Comparison of ENCODE assay signal across 24 mouse cellular contexts in genomic region chr9:29058811-29059210, GRCm38 (mm10).
A peak's percentile ranks its signal among the peaks of the same experiment; 100 is the strongest.
DNase-seq lines count a peak whose midpoint lies in the region; ATAC-seq lines count a peak whose summit lies in the region.
"Had no signal": no experiment of that assay in that cellular context is flagged by ENCODE, and none has a peak within 500 bp of the region (broad histone marks: within the 10 kb centered on the region; RNA-seq: fewer than 3 reads in every experiment).

No protein-coding gene starts in this region.

- no peaks in the 10 kb centered on the region; the same call in 1 of the 2 replicates for H3K4me1 ChIP-seq in forebrain, embryonic 14.5 days (ENCODE audit: control insufficient read depth, insufficient read depth, low read length)
- no peaks in the 10 kb centered on the region for H3K4me1 ChIP-seq in forebrain, embryonic 16.5 days (replicated peaks; ENCODE audit: control insufficient read depth, insufficient read depth, low read length)
- H3K4me1 ChIP-seq in neural tube, embryonic 15.5 days, result peaks cover 13% of the 10 kb centered on the region
- H3K4me1 ChIP-seq: limb, embryonic 13.5 days; liver, embryonic 13.5 days; lung, embryonic 15.5 days; midbrain, embryonic 12.5 days had no signal

- H3K27me3 ChIP-seq in forebrain, embryonic 14.5 days (replicated peaks; ENCODE audit: control insufficient read depth, insufficient read depth, low read length), result no peaks in the 10 kb centered on the region
- H3K27me3 ChIP-seq in forebrain, embryonic 16.5 days (replicated peaks; ENCODE audit: control insufficient read depth, insufficient read depth, low read length), result no peaks in the 10 kb centered on the region
- no peaks in the 10 kb centered on the region for H3K27me3 ChIP-seq in neural tube, embryonic 15.5 days (replicated peaks)
- H3K27me3 ChIP-seq: limb, embryonic 13.5 days; liver, embryonic 13.5 days; lung, embryonic 15.5 days; midbrain, embryonic 12.5 days; Patski had no signal

- H3K4me3 ChIP-seq in forebrain, embryonic 14.5 days (ENCODE audit: low read depth, low read length), result no peak overlapping the region
- H3K4me3 ChIP-seq in forebrain, embryonic 16.5 days (replicated peaks; ENCODE audit: low read length), result no peak overlapping the region
- no peak overlapping the region for H3K4me3 ChIP-seq in neural tube, embryonic 15.5 days (replicated peaks)
- H3K4me3 ChIP-seq: limb, embryonic 13.5 days; liver, embryonic 13.5 days; lung, embryonic 15.5 days; midbrain, embryonic 12.5 days had no signal

- WGBS in forebrain, embryonic 14.5 days, result 63% methylated on average over 8 of the region's 8 CpGs
- 56% methylated on average over 8 of the region's 8 CpGs for WGBS in forebrain, embryonic 16.5 days
- 14% methylated on average over 8 of the region's 8 CpGs for WGBS in neural tube, embryonic 15.5 days

- peak; percentile 52 for DNase-seq in forebrain, embryonic 14.5 days (ENCODE audit: low spot score)
- DNase-seq in layer of hippocampus, adult 9-10 months (ENCODE audit: low spot score), result peak; percentile 20
- no peak for DNase-seq in layer of hippocampus, postnatal 10 days (ENCODE audit: low spot score in 2 of 2)
- peak; percentile 31 for DNase-seq in retina, postnatal 1 day
- no peak for DNase-seq in retina, embryonic 14.5 days (ENCODE audit: low spot score)
- no peak for DNase-seq in urinary bladder, adult 2 months (ENCODE audit: low spot score)
- DNase-seq: adrenal gland, adult 8-10 months; cerebellum, postnatal 14 days; embryo, embryonic 11 days; gastrocnemius, postnatal 10 days; heart, adult 18-20 months; heart, postnatal 4 days; liver, embryonic 13.5 days; right cerebral cortex, postnatal 4 days; thymus, adult 2 months had no signal

- no peaks in the 10 kb centered on the region for H3K9me3 ChIP-seq in forebrain, embryonic 14.5 days (replicated peaks; ENCODE audit: control insufficient read depth, low read length)
- H3K9me3 ChIP-seq in forebrain, embryonic 16.5 days (ENCODE audit: control insufficient read depth, low read length), result no peaks in the 10 kb centered on the region
- H3K9me3 ChIP-seq in neural tube, embryonic 15.5 days (replicated peaks), result no peaks in the 10 kb centered on the region
- H3K9me3 ChIP-seq: limb, embryonic 13.5 days; liver, embryonic 13.5 days; lung, embryonic 15.5 days; midbrain, embryonic 12.5 days had no signal

- peak; percentile 26; the same call in 1 of the 2 replicates for ATAC-seq in forebrain, embryonic 14.5 days
- ATAC-seq in forebrain, embryonic 16.5 days, result no peak
- no peak for ATAC-seq in neural tube, embryonic 15.5 days (ENCODE audit: low FRiP score)
- ATAC-seq: CD4-positive, CD25-positive, alpha-beta regulatory T cell, adult 4 months; intestine, embryonic 16.5 days; Patski had no signal

- no peak overlapping the region for H3K4me2 ChIP-seq in forebrain, embryonic 14.5 days (ENCODE audit: low read length)
- no peak overlapping the region for H3K4me2 ChIP-seq in forebrain, embryonic 16.5 days (ENCODE audit: low read length)
- H3K4me2 ChIP-seq in neural tube, embryonic 15.5 days, result no peak overlapping the region
- H3K4me2 ChIP-seq: limb, embryonic 13.5 days; liver, embryonic 13.5 days; lung, embryonic 15.5 days; midbrain, embryonic 12.5 days had no signal

- no peak overlapping the region for H3K9ac ChIP-seq in forebrain, embryonic 14.5 days (ENCODE audit: low read length)
- no peak overlapping the region for H3K9ac ChIP-seq in forebrain, embryonic 16.5 days (replicated peaks; ENCODE audit: low read depth, low read length)
- H3K9ac ChIP-seq in neural tube, embryonic 15.5 days (replicated peaks), result no peak overlapping the region
- H3K9ac ChIP-seq: limb, embryonic 13.5 days; liver, embryonic 13.5 days; lung, embryonic 15.5 days; midbrain, embryonic 12.5 days had no signal

- no peak overlapping the region for H3K27ac ChIP-seq in forebrain, embryonic 14.5 days (ENCODE audit: low read depth, low read length)
- no peak overlapping the region for H3K27ac ChIP-seq in forebrain, embryonic 16.5 days (ENCODE audit: low read length)
- H3K27ac ChIP-seq in neural tube, embryonic 15.5 days (replicated peaks), result peak overlapping the region; percentile 6
- H3K27ac ChIP-seq: limb, embryonic 13.5 days; liver, embryonic 13.5 days; lung, embryonic 15.5 days; macrophage; midbrain, embryonic 12.5 days had no signal

- no peaks in the 10 kb centered on the region for H3K36me3 ChIP-seq in forebrain, embryonic 14.5 days (ENCODE audit: control insufficient read depth, insufficient read depth, low read length)
- no peaks in the 10 kb centered on the region for H3K36me3 ChIP-seq in forebrain, embryonic 16.5 days (ENCODE audit: control insufficient read depth, insufficient read depth)
- H3K36me3 ChIP-seq in neural tube, embryonic 15.5 days, result no peaks in the 10 kb centered on the region
- H3K36me3 ChIP-seq: limb, embryonic 13.5 days; liver, embryonic 13.5 days; lung, embryonic 15.5 days; midbrain, embryonic 12.5 days had no signal

Comparison
In these comparisons a context has a peak if more than half of its experiments do, and no peak if none do; other contexts are left out.
1. DNase-seq: peak in forebrain, embryonic 14.5 days (single experiment), layer of hippocampus, adult 9-10 months (single experiment) and retina, postnatal 1 day (single experiment); none in layer of hippocampus, postnatal 10 days (0 of 2), retina, embryonic 14.5 days (single experiment) and urinary bladder, adult 2 months (single experiment).